Mouse (Mus musculus) kidney, adult 2 months (tissue): ENCODE results near the gene Thrap3.

Source experiments
- CTCF ChIP-seq: fragments of 200-500 bp; conservative IDR thresholded peaks from 2 replicates; pipeline ENCODE4 v1.5.1; 2011; ENCODE audit warnings: low read depth, mild to moderate bottlenecking, control low read depth, low read length, moderate library complexity, mixed read lengths; ENCODE audit not compliant: insufficient read depth, insufficient read length
- POLR2A ChIP-seq: fragments of 200-500 bp; IDR thresholded peaks from one replicate; pipeline ENCODE4 v1.6.1; 2011; ENCODE audit warnings: low read depth, low read length, control low read depth

DNA sequence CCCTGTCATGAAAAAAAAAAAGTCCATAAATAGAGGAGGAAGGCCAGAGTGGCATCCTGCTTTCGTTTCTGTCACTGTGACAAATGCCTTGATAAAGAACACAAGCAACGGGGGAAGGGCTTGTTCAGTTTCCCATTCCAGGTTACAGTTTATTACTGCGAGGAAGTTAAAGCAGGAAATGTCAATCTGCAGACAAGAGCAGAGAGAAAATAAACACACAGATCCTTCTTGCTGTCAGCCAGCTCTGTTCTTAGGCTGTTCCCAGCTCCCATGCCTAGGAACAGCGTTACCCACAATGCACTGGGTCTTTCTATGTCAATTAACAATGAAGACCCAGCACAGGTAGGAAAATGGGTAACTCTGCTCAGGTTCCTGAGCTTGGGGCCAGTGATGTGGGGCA is 47.4 kb downstream of the Thrap3 start:
- TF ChIP-seq POLR2A: no peak
- no peak for TF ChIP-seq CTCF
